Comparison of ENCODE assay signal across 8 mouse cellular contexts in genomic region chr7:45521728-45522184, GRCm38 (mm10). TPM values are rescaled to one million over a fixed set of nuclear protein-coding genes. Genes with fewer than 3 reads are reported as not detected.
DNase-seq lines count a peak whose midpoint lies in the region; ATAC-seq and TF ChIP-seq lines count a peak whose summit lies in the region.

No protein-coding gene starts in this region.

- peak; percentile 52; the same call in 1 of the 2 replicates for TF ChIP-seq POLR2A in thymus, adult 2 months (IDR thresholded peaks at IDR 0.05; ENCODE audit: control insufficient read depth, extremely low read depth, insufficient read depth, low read length, poor library complexity)

- peak; percentile 94 for DNase-seq in ES-CJ7 (ENCODE audit: low read depth, low spot score)
- DNase-seq in cerebellum, adult 11-12 months = peak; percentile 85
- DNase-seq in hindbrain, embryonic 10.5 days (ENCODE audit: low spot score) = peak; percentile 88
- peak; percentile 93 for DNase-seq in layer of hippocampus, adult 9-11 months
- DNase-seq in ovary, adult 18-20 months (ENCODE audit: low spot score) = peak; percentile 81
- peak; percentile 95 for DNase-seq in thymus, adult 2 months

- WGBS in hindbrain, embryonic 10.5 days = 1% methylated on average over 28 of the region's 28 CpGs
- WGBS in lung, embryonic 16.5 days = 1% methylated on average over 28 of the region's 28 CpGs
- WGBS in thymus, adult 2 months = under 1% methylated on average over 28 of the region's 28 CpGs

- peak overlapping the region; percentile 94 for H3K27ac ChIP-seq in hindbrain, embryonic 10.5 days
- peak overlapping the region; percentile 90 for H3K27ac ChIP-seq in lung, embryonic 16.5 days (ENCODE audit: low read length)
- peak overlapping the region; percentile 88 for H3K27ac ChIP-seq in thymus, adult 2 months (ENCODE audit: control insufficient read depth, insufficient read depth, low read length)

- peaks cover 19% of the 10 kb centered on the region for H3K36me3 ChIP-seq in hindbrain, embryonic 10.5 days
- H3K36me3 ChIP-seq in lung, embryonic 16.5 days (ENCODE audit: control insufficient read depth, insufficient read depth, low read length) = peaks cover 5% of the 10 kb centered on the region; the same call in 1 of the 2 replicates
- no peaks in the 10 kb centered on the region for H3K36me3 ChIP-seq in thymus, adult 2 months (ENCODE audit: control insufficient read depth, insufficient read depth, low read length)

- peak overlapping the region; percentile 74 for H3K9ac ChIP-seq in lung, embryonic 16.5 days (ENCODE audit: low read length)

- no peaks in the 10 kb centered on the region for H3K9me3 ChIP-seq in hindbrain, embryonic 10.5 days
- no peaks in the 10 kb centered on the region for H3K9me3 ChIP-seq in lung, embryonic 16.5 days (ENCODE audit: control insufficient read depth, low read length)

- TF ChIP-seq CTCF in thymus, adult 2 months (IDR thresholded peaks at IDR 0.05; ENCODE audit: borderline replicate concordance, control insufficient read depth, extremely low read depth, insufficient read depth, low read length, poor library complexity) = peak; percentile 64; the same call in 1 of the 2 replicates

- peak overlapping the region; percentile 62 for H3K4me3 ChIP-seq in hindbrain, embryonic 10.5 days
- peak overlapping the region; percentile 60 for H3K4me3 ChIP-seq in lung, embryonic 16.5 days (ENCODE audit: low read length)
- peak overlapping the region; percentile 53 for H3K4me3 ChIP-seq in thymus, adult 2 months (ENCODE audit: control insufficient read depth, insufficient read depth, low read length)

- H3K4me1 ChIP-seq in hindbrain, embryonic 10.5 days (replicated peaks) = peaks cover 46% of the 10 kb centered on the region
- H3K4me1 ChIP-seq in lung, embryonic 16.5 days (replicated peaks; ENCODE audit: control insufficient read depth, insufficient read depth, low read length) = peaks cover 20% of the 10 kb centered on the region
- peaks cover 21% of the 10 kb centered on the region for H3K4me1 ChIP-seq in thymus, adult 2 months (replicated peaks; ENCODE audit: control insufficient read depth, insufficient read depth, low read length)

- peak; percentile 74 for ATAC-seq in frontal cortex, adult (ENCODE audit: low TSS enrichment)
- ATAC-seq in lung, embryonic 16.5 days (ENCODE audit: low read depth) = peak; percentile 69

- no peaks in the 10 kb centered on the region for H3K27me3 ChIP-seq in hindbrain, embryonic 10.5 days (ENCODE audit: insufficient read depth, poor library complexity, severe bottlenecking)
- no peaks in the 10 kb centered on the region for H3K27me3 ChIP-seq in lung, embryonic 16.5 days (ENCODE audit: control insufficient read depth, insufficient read depth, low read depth, low read length)
- H3K27me3 ChIP-seq in thymus, adult 2 months (ENCODE audit: control insufficient read depth, insufficient read depth, low read length) = no peaks in the 10 kb centered on the region

- peak overlapping the region; percentile 56 for H3K4me2 ChIP-seq in lung, embryonic 16.5 days (ENCODE audit: low read depth, low read length)

RNA-seq across cellular contexts. Expression of gene Ppp1r15a, which starts 4.3 kb away (rescaled TPM):
- polyA plus RNA-seq in hindbrain, embryonic 10.5 days (2016; fragmentation: Nextera tagmentation; extraction: Ambion mirVana) = 18.6 and 20.2 TPM in 2 replicates
- polyA plus RNA-seq in lung, embryonic 16.5 days (2015; fragmentation: Nextera tagmentation; extraction: Ambion mirVana) = 22.4 and 29.0 TPM in 2 replicates
- polyA plus RNA-seq in thymus, adult 2 months (2012; rRNA removed) = 27.6 and 35.3 TPM in 2 replicates

RNA-seq across cellular contexts. Expression of gene Plekha4, which starts 4.4 kb away (rescaled TPM):
- polyA plus RNA-seq in hindbrain, embryonic 10.5 days (2016; fragmentation: Nextera tagmentation; extraction: Ambion mirVana) = 4.1 and 4.5 TPM in 2 replicates
- 2.3 and 3.4 TPM in 2 replicates for polyA plus RNA-seq in lung, embryonic 16.5 days (2015; fragmentation: Nextera tagmentation; extraction: Ambion mirVana)
- polyA plus RNA-seq in thymus, adult 2 months (2012; rRNA removed) = 9.7 and 12.3 TPM in 2 replicates

RNA-seq across cellular contexts. Expression of gene Nucb1, which starts 11.6 kb away (rescaled TPM):
- polyA plus RNA-seq in hindbrain, embryonic 10.5 days (2016; fragmentation: Nextera tagmentation; extraction: Ambion mirVana) = 110 and 115 TPM in 2 replicates
- 254 and 266 TPM in 2 replicates for polyA plus RNA-seq in lung, embryonic 16.5 days (2015; fragmentation: Nextera tagmentation; extraction: Ambion mirVana)
- polyA plus RNA-seq in thymus, adult 2 months (2012; rRNA removed) = 204 and 216 TPM in 2 replicates

RNA-seq across cellular contexts. Expression of gene Hsd17b14, which starts 32.9 kb away (rescaled TPM):
- 1.1 and 1.5 TPM in 2 replicates for polyA plus RNA-seq in hindbrain, embryonic 10.5 days (2016; fragmentation: Nextera tagmentation; extraction: Ambion mirVana)
- polyA plus RNA-seq in lung, embryonic 16.5 days (2015; fragmentation: Nextera tagmentation; extraction: Ambion mirVana) = 0.72 and 0.84 TPM in 2 replicates
- 2.2 and 2.6 TPM in 2 replicates for polyA plus RNA-seq in thymus, adult 2 months (2012; rRNA removed)

RNA-seq across cellular contexts. Expression of gene Dhdh, which starts 33.2 kb away (rescaled TPM):
- polyA plus RNA-seq in hindbrain, embryonic 10.5 days (2016; fragmentation: Nextera tagmentation; extraction: Ambion mirVana) = 4.8 and 6.7 TPM in 2 replicates
- 3.6 and 3.7 TPM in 2 replicates for polyA plus RNA-seq in lung, embryonic 16.5 days (2015; fragmentation: Nextera tagmentation; extraction: Ambion mirVana)
- polyA plus RNA-seq in thymus, adult 2 months (2012; rRNA removed) = 2.3 and 2.4 TPM in 2 replicates

Comparison
In these comparisons a context has a peak if more than half of its experiments do, and no peak if none do; other contexts are left out.
1. Peak in every context shown above with its lines: DNase-seq, ATAC-seq, H3K4me3 ChIP-seq and H3K27ac ChIP-seq.